Mouse (Mus musculus) G1E (cell line): ENCODE data around the gene Fuca1.

Experiments
- CTCF ChIP-seq: IDR thresholded peaks from 2 replicates; pipeline ENCODE4 v1.5.1; 2012; ENCODE audit warnings: low read depth, low read length, inconsistent platforms, mixed read lengths
- GATA1 ChIP-seq: IDR thresholded peaks from 2 replicates; pipeline ENCODE4 v1.6.1; 2012; ENCODE audit warnings: borderline replicate concordance, low read length, inconsistent platforms, mixed read lengths
- POLR2AphosphoS5 ChIP-seq: IDR thresholded peaks from 2 replicates; pipeline ENCODE4 v1.6.1; 2012; ENCODE audit warnings: low read depth, low read length, inconsistent platforms; ENCODE audit not compliant: insufficient replicate concordance

DNA sequence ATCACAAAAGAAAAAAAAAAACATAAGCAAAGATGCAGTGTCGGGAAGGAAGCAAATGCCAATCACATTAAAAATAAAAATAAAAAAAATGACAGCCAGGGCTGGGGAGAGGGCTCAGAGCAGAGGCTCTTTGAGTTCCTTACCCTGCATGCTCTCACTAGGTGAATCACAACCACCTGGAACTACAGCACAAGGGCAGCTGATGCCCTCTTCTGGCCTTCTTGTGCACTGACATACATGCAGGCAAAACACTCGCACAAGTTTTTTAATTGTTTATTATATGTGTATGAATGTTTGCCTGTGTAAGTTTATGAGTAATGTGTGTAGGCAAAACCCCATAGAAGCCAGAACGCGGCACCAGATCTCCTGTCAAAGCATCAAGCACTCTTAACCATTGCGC lies 11.3 kb downstream of the Fuca1 start:
- no peak for TF ChIP-seq CTCF
- TF ChIP-seq GATA1 = no peak
- TF ChIP-seq POLR2AphosphoS5 = no peak
